In genomic region chr4:149923014-149923413, GRCm38 (mm10) we compare ENCODE assay signal across 16 mouse cellular contexts. TPM values are rescaled to one million over a fixed set of nuclear protein-coding genes. Genes with fewer than 3 reads are reported as not detected.
DNase-seq lines count a peak whose midpoint lies in the region; ATAC-seq and TF ChIP-seq lines count a peak whose summit lies in the region.
"Had no signal": no experiment of that assay in that cellular context is flagged by ENCODE, and none has a peak within 500 bp of the region (broad histone marks: within the 10 kb centered on the region; RNA-seq: fewer than 3 reads in every experiment).

No protein-coding gene starts in this region.

- no peak overlapping the region for H3K4me3 ChIP-seq in heart, embryonic 12.5 days
- no peak overlapping the region for H3K4me3 ChIP-seq in heart, embryonic 11.5 days (ENCODE audit: low read depth, low read length)
- H3K4me3 ChIP-seq in lung, embryonic 16.5 days (ENCODE audit: low read length) = no peak overlapping the region
- no peak overlapping the region for H3K4me3 ChIP-seq in embryonic fibroblast, embryonic 13.5 days (ENCODE audit: insufficient read depth, low read length)
- no peak overlapping the region for H3K4me3 ChIP-seq in neural tube, embryonic 15.5 days (replicated peaks)
- H3K4me3 ChIP-seq: erythroblast, embryonic 14.5 days; kidney, embryonic 15.5 days; liver, embryonic 15.5 days; neural tube, embryonic 13.5 days had no signal

- no peaks in the 10 kb centered on the region for H3K27me3 ChIP-seq in heart, embryonic 12.5 days (replicated peaks)
- H3K27me3 ChIP-seq in heart, embryonic 11.5 days (ENCODE audit: control insufficient read depth, insufficient read depth, low read length) = no peaks in the 10 kb centered on the region
- H3K27me3 ChIP-seq in lung, embryonic 16.5 days (ENCODE audit: control insufficient read depth, insufficient read depth, low read depth, low read length) = no peaks in the 10 kb centered on the region
- H3K27me3 ChIP-seq in neural tube, embryonic 15.5 days (replicated peaks) = no peaks in the 10 kb centered on the region
- H3K27me3 ChIP-seq: kidney, embryonic 15.5 days; liver, embryonic 15.5 days; neural tube, embryonic 13.5 days had no signal

- peak overlapping the region; percentile 14; the same call in 1 of the 2 replicates for H3K9ac ChIP-seq in heart, embryonic 12.5 days
- no peak overlapping the region for H3K9ac ChIP-seq in heart, embryonic 11.5 days (ENCODE audit: low read depth, low read length)
- H3K9ac ChIP-seq in lung, embryonic 16.5 days (ENCODE audit: low read length) = no peak overlapping the region
- H3K9ac ChIP-seq in neural tube, embryonic 15.5 days (replicated peaks) = no peak overlapping the region
- H3K9ac ChIP-seq: forebrain, postnatal 0 days; kidney, embryonic 15.5 days; liver, embryonic 15.5 days; neural tube, embryonic 13.5 days had no signal

- H3K4me1 ChIP-seq in heart, embryonic 12.5 days (replicated peaks) = peaks cover 30% of the 10 kb centered on the region
- H3K4me1 ChIP-seq in heart, embryonic 11.5 days (ENCODE audit: control insufficient read depth, insufficient read depth, low read length) = peaks cover 25% of the 10 kb centered on the region
- H3K4me1 ChIP-seq in lung, embryonic 16.5 days (replicated peaks; ENCODE audit: control insufficient read depth, insufficient read depth, low read length) = peaks cover 37% of the 10 kb centered on the region
- H3K4me1 ChIP-seq in embryonic fibroblast, embryonic 13.5 days (ENCODE audit: control insufficient read depth, insufficient read depth, low read length) = peaks cover 22% of the 10 kb centered on the region
- peaks cover 42% of the 10 kb centered on the region for H3K4me1 ChIP-seq in neural tube, embryonic 15.5 days
- H3K4me1 ChIP-seq: liver, embryonic 15.5 days had no signal

- WGBS in heart, embryonic 12.5 days = 84% methylated on average over 4 of the region's 5 CpGs
- WGBS in heart, embryonic 11.5 days (ENCODE audit: insufficient replicate concordance) = 76% methylated on average over 4 of the region's 5 CpGs
- 72% methylated on average over 4 of the region's 5 CpGs for WGBS in lung, embryonic 16.5 days
- WGBS in neural tube, embryonic 15.5 days = 75% methylated on average over 4 of the region's 5 CpGs

- H3K36me3 ChIP-seq in heart, embryonic 12.5 days = no peaks in the 10 kb centered on the region
- no peaks in the 10 kb centered on the region for H3K36me3 ChIP-seq in heart, embryonic 11.5 days (ENCODE audit: control insufficient read depth, insufficient read depth, low read length)
- H3K36me3 ChIP-seq in lung, embryonic 16.5 days (ENCODE audit: control insufficient read depth, insufficient read depth, low read length) = no peaks in the 10 kb centered on the region
- H3K36me3 ChIP-seq in neural tube, embryonic 15.5 days = no peaks in the 10 kb centered on the region
- H3K36me3 ChIP-seq: kidney, embryonic 15.5 days; liver, embryonic 15.5 days; neural tube, embryonic 13.5 days had no signal

- no peak for DNase-seq in lung, postnatal 25 days (ENCODE audit: low spot score)
- no peak for DNase-seq in adrenal gland, postnatal 25 days
- DNase-seq: cerebellum, adult 11-12 months; forebrain, postnatal 0 days had no signal

- no peak overlapping the region for H3K4me2 ChIP-seq in heart, embryonic 12.5 days
- H3K4me2 ChIP-seq in heart, embryonic 11.5 days = no peak overlapping the region
- no peak overlapping the region for H3K4me2 ChIP-seq in lung, embryonic 16.5 days (ENCODE audit: low read depth, low read length)
- H3K4me2 ChIP-seq in neural tube, embryonic 15.5 days = no peak overlapping the region
- H3K4me2 ChIP-seq: liver, embryonic 15.5 days; neural tube, embryonic 13.5 days had no signal

- 0 out of 2 replicates have a peak, but pooled peaks cover 3% of the 10 kb centered on the region for H3K9me3 ChIP-seq in heart, embryonic 12.5 days (replicated peaks)
- H3K9me3 ChIP-seq in heart, embryonic 11.5 days (replicated peaks; ENCODE audit: control insufficient read depth, low read length) = no peaks in the 10 kb centered on the region
- H3K9me3 ChIP-seq in lung, embryonic 16.5 days (ENCODE audit: control insufficient read depth, low read length) = peaks cover 7% of the 10 kb centered on the region
- no peaks in the 10 kb centered on the region for H3K9me3 ChIP-seq in neural tube, embryonic 15.5 days (replicated peaks)
- H3K9me3 ChIP-seq: kidney, embryonic 15.5 days; liver, embryonic 15.5 days; neural tube, embryonic 13.5 days had no signal

- ATAC-seq in heart, embryonic 12.5 days (ENCODE audit: insufficient number of reproducible peaks, low FRiP score) = no peak
- ATAC-seq in heart, embryonic 11.5 days (replicated peaks; ENCODE audit: insufficient number of reproducible peaks, low FRiP score, low TSS enrichment) = no peak
- no peak for ATAC-seq in lung, embryonic 16.5 days (ENCODE audit: low read depth)
- no peak for ATAC-seq in neural tube, embryonic 15.5 days (ENCODE audit: low FRiP score)
- no peak for ATAC-seq in CD4-positive, CD25-positive, alpha-beta regulatory T cell, adult 4 months
- ATAC-seq: inflammation-experienced regulatory T-cells, adult 6 months had no signal

- no peak overlapping the region for H3K27ac ChIP-seq in heart, embryonic 12.5 days (ENCODE audit: poor library complexity, severe bottlenecking)
- no peak overlapping the region for H3K27ac ChIP-seq in heart, embryonic 11.5 days (ENCODE audit: low read depth, low read length)
- peak overlapping the region; percentile 48 for H3K27ac ChIP-seq in lung, embryonic 16.5 days (ENCODE audit: low read length)
- peak overlapping the region; percentile 1; the same call in 1 of the 2 replicates for H3K27ac ChIP-seq in embryonic fibroblast, embryonic 13.5 days (ENCODE audit: insufficient read depth, low read length)
- H3K27ac ChIP-seq in neural tube, embryonic 15.5 days (replicated peaks) = peak overlapping the region; percentile 15; the same call in 1 of the 2 replicates
- H3K27ac ChIP-seq: liver, embryonic 15.5 days had no signal

- no peak for TF ChIP-seq POLR2A in embryonic fibroblast, embryonic 13.5 days (IDR thresholded peaks at IDR 0.05; ENCODE audit: low read depth, low read length)

- TF ChIP-seq CTCF in embryonic fibroblast, embryonic 13.5 days (IDR thresholded peaks at IDR 0.05; ENCODE audit: borderline replicate concordance, insufficient read depth, low read length) = no peak

RNA-seq across cellular contexts. Expression of gene Spsb1, which starts 31.8 kb away (rescaled TPM):
- 5.4 and 5.7 TPM in 2 replicates for polyA plus RNA-seq in heart, embryonic 12.5 days (2016; fragmentation: Nextera tagmentation; extraction: Ambion mirVana)
- polyA plus RNA-seq in heart, embryonic 11.5 days (2014; fragmentation: Nextera tagmentation; extraction: Ambion mirVana) = 4.7 and 5.6 TPM in 2 replicates
- polyA plus RNA-seq in lung, embryonic 16.5 days (2015; fragmentation: Nextera tagmentation; extraction: Ambion mirVana) = 14.9 and 15.1 TPM in 2 replicates
- 36.4 and 40.9 TPM in 2 replicates for polyA plus RNA-seq in embryonic fibroblast, embryonic 13.5 days (2011; ENCODE audit: insufficient read length, low read depth, missing spikeins)
- polyA plus RNA-seq in neural tube, embryonic 15.5 days (2015; fragmentation: Nextera tagmentation; extraction: Ambion mirVana) = 7.7 and 9.8 TPM in 2 replicates
- 23.7 and 25.6 TPM in 2 replicates for total RNA-seq in adrenal gland, postnatal 25 days (2021)
- 1 to 10 TPM; 4.5 to 7.9 TPM for polyA plus RNA-seq in CD4-positive, CD25-positive, alpha-beta regulatory T cell, adult 4 months (2017; shearing (Covaris generic))
- total RNA-seq: common myeloid progenitor, adult 5-6 weeks had no signal
- polyA plus RNA-seq: erythroblast, embryonic 14.5 days had no signal

Comparison
In these comparisons a context has a peak if more than half of its experiments do, and no peak if none do; other contexts are left out.
1. H3K27ac ChIP-seq: peak in lung, embryonic 16.5 days (single experiment), embryonic fibroblast, embryonic 13.5 days (single experiment) and neural tube, embryonic 15.5 days (single experiment); none in heart, embryonic 12.5 days (single experiment) and heart, embryonic 11.5 days (single experiment).